Mouse (Mus musculus) left cerebral cortex, adult 18-20 months (tissue): ENCODE measurements around the gene Mtor. TPM values are rescaled to one million over a fixed set of nuclear protein-coding genes. Genes with fewer than 3 reads are reported as not detected.

Experiments used
- DNase-seq, 2 experiments: peaks; one replicate each; pipeline ENCODE4 v3.0.0; 2021 to 2022; ENCODE audit warnings: low spot score in 2 of 2, mixed read lengths in 1 of 2
- long read RNA-seq, 2 experiments: library from polyadenylated mRNA; stranded (forward); transcript quantifications; one replicate each; pipeline ENCODE4 v2.0.0; 2021
- total RNA-seq, 2 experiments: library from RNA; stranded (reverse); gene quantifications; 2 replicates each; pipeline ENCODE4 v1.2.3; 2021

The Mtor gene
- total RNA-seq, result 10 to 100 TPM; 91.6 to 97.9 TPM
- long read RNA-seq, experiment 1, full-length matches to known transcripts, result 10 of 36 reads
- long read RNA-seq, experiment 1, partial matches to known transcripts, result 21 of 36 reads
- long read RNA-seq, experiment 1, other reads (novel, unspliced or antisense), result 5 of 36 reads
- long read RNA-seq, experiment 2, full-length matches to known transcripts, result 5 of 18 reads
- long read RNA-seq, experiment 2, partial matches to known transcripts, result 10 of 18 reads
- long read RNA-seq, experiment 2, other reads (novel, unspliced or antisense), result 3 of 18 reads

- DNase-seq, result peak; percentile 88 to 94
Observed at GRCm38 (mm10) chr4:148448179-148448852, at the start of gene Mtor. Mtor (plus strand) TSS chr4:148448611.

DNA sequence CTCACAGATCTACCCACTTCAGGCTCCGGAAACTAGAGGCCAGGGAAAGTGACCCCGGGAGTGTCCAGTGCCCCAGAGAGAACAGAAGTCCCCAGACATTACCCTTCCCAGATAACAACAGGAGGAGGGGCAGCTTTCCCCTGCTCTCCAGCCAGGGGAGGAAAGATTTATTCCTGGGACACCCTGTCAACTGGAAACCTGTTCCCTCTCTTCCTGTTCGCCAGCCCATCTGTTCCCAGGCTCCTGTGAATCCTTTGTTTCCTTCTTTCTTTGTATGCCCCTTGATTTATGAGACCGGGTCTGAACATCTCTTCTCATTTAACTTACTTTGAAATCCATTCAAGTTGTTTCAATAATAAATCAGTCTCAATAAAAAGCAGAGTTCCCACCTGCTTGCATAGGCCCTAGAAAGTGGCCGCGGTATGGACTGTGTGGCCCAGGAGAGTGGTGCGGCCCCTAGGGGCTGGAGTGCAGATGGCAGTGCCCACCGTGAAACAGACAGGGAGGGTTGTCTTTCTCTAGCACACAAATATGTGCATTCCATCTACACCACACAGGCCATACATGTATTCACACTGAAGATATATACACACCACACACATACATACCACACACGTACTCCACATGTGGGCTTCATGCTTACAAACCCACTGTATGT lies 48.8 kb upstream of the Mtor start:
- DNase-seq, result no peak

- DNase-seq, result no peak
Observed at GRCm38 (mm10) chr4:148403402-148403801, 45.0 kb upstream of the Mtor start.

DNA sequence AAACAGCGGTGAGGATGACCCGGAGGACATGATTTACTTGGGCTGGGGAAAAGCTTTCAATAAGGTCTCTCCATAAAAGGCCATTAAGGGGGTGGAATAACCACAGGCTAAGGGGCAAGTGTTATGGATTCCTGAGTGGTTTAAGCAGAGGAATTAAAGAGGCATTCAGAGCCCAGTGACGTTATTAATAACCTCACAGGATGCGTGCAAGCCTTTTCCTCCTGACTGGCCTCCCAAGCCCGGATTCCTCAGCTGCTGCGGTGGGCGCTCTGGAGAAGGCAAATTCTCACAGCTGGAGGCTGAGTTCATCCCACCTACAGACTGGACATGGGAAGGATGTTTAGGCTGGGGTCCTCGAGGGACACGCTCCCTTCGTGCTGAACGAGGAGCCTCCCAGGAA lies 43.7 kb upstream of the Mtor start:
- no peak for DNase-seq

- no peak for DNase-seq
Observed at GRCm38 (mm10) chr4:148405255-148405788, 43.1 kb upstream of the Mtor start.

GRCm38 (mm10) chr4:148408256-148408975 lies 40.0 kb upstream of the Mtor start:
- DNase-seq, result no peak

GRCm38 (mm10) chr4:148415575-148415974 lies 32.8 kb upstream of the Mtor start:
- no peak for DNase-seq

DNA sequence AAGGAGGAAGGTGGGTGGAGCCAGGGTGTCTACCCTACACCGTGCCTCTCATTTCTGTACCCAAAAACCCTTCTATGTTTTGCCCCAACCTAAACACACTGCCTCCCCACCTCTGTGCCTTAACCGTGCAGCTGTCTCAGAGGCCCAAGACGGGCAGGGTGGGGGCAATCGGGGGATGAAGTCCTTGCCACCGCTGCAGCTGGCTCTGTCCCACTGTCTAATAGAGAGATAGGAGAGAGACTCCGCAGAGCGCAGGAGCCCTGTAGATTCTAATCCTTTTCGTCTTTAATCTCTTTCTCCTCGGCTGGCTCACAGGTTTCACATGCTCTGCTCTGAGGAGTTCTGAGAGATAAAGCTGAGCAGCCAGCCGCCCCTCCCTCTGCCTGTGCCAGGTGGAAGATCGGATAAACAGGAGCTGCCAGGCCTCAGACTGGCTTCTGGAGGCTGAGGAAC lies 31.3 kb upstream of the Mtor start:
- DNase-seq, result no peak

GRCm38 (mm10) chr4:148417559-148417958 lies 30.9 kb upstream of the Mtor start:
- DNase-seq, result no peak

GRCm38 (mm10) chr4:148426950-148427850 lies 21.2 kb upstream of the Mtor start:
- no peak for DNase-seq

GRCm38 (mm10) chr4:148428544-148428943 lies 19.9 kb upstream of the Mtor start:
- DNase-seq, result no peak

DNA sequence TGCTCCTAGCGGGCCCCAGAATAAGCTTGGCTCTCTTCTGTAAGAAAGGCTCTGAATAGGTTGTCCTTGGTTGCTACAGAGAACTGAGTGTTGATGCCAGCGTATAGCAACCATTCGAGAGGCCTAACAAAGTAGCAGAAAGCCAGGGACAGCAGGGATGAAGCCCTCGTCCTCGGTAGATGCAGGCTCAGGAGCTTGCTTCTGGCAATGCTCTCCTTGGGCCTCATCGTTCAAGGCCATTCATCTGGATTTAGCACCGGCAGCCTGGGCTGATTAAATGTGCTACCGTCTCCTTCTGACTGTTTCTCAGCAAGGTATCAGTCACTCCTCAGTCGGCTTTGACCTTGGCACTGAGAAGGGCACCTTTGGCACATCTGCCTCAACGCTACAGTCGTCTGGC lies 19.3 kb upstream of the Mtor start:
- no peak for DNase-seq

DNA sequence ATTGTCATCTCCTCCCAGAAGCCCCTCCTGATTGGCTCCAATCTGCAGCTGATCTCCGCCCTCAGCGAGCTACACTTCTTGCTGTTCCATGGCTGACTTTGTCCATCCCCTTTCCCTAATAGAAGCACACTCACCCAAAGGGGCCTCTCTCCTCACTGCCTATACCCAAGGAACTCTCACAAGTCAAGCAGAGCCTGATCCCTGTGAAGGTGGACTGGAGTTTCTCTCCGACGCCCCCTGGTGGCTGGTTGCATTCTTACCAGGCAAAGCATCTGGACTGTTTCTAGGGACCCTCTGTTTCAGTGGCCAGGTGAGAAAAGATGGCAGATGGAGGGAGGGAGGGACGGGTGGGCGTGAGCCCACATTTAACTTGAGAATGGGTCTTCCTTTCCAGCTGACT lies 18.7 kb upstream of the Mtor start:
- peak; percentile 71 to 81 for DNase-seq

DNA sequence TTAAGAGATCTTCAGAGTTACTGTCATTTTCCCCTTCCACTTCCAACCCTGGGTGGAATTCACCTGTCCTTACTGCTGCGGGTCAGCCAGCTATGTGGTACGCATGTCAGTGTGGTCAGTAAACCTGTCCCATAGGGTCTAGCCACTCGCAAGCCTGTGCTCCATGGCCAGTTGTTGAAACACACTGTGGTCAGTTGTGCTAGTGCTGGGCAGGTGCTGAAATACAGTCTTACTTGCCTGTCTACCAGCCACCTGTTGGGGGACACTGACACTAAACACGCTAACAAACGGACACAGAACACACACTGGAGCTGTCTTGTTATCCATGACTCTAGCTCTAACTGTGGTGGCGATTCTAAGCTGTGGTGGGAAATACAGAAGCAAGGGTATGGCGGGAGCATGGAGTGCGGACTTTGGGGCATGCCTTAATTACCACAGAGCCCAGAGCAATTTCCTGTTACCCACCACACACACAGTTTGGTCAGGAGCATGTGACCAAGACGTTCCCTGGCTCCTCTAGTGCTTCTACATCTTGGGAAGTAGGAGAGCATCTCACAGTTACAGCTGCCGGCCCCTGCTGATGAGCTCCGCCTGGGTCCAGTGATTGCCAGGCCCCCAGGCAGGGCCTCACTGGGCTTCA lies 17.4 kb upstream of the Mtor start:
- DNase-seq, result no peak

GRCm38 (mm10) chr4:148432488-148432887 lies 15.9 kb upstream of the Mtor start:
- no peak for DNase-seq

- no peak for DNase-seq
Observed at GRCm38 (mm10) chr4:148433336-148433735, 15.1 kb upstream of the Mtor start.

DNA sequence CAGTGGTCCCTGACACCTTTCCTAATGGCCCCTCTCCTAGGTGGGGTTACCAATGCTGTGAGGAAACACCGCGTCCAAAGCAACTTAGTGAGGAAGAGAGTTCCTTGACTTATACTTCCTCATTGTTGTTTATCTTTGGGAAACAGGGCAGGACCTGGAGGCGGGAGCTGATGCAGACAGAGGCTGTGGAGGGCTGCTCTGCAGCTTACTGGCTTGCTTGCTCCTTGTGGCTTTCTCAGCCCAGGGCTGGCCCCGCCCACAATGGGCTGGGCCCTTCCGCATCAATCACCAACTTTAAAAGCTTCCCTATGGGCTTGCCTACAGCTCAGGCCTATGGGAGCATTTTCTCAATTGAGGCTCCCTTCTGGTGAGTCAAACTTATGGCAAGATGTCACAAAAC lies 14.6 kb upstream of the Mtor start:
- no peak for DNase-seq

DNA sequence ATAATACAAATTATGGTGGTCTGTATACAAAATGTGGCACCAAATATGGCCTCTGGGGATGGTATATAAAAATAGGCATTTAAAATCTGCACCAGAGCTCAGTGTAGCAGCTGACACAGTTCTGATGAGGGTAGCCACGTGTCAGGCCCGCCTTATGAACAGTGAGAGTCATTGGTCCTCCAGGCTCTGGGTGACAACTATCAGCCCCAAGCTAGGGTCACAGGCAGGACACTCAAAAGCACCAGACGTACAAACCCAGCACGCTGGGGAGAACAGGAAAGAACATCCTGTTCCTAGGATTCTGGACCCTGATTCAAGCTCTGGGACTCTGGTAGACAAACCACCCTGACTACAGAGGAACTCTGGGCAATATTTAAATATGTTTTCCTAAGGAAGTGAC lies 13.9 kb upstream of the Mtor start:
- no peak for DNase-seq

GRCm38 (mm10) chr4:148435106-148435505 lies 13.3 kb upstream of the Mtor start:
- no peak for DNase-seq
